Mouse (Mus musculus) bone marrow macrophage, adult 2 months (primary cell): ENCODE data around the gene Bok. TPM values are rescaled to one million over a fixed set of nuclear protein-coding genes. Genes with fewer than 3 reads are reported as not detected.
A peak's percentile ranks its signal among the peaks of the same experiment; 100 is the strongest.

Experiments used
- H3K27ac ChIP-seq: 2 replicates; pipeline ENCODE4 v1.5.1; 2012; ENCODE audit warnings: low read depth, low read length; ENCODE audit not compliant: insufficient read depth
- H3K4me1 ChIP-seq: 2 replicates; pipeline ENCODE4 v1.6.1; 2012; ENCODE audit warnings: low read length; ENCODE audit not compliant: control insufficient read depth, insufficient read depth
- H3K4me3 ChIP-seq: 2 replicates; pipeline ENCODE4 v1.5.1; 2012; ENCODE audit warnings: mild to moderate bottlenecking, low read length, moderate library complexity; ENCODE audit not compliant: insufficient read depth
- CTCF ChIP-seq: IDR thresholded peaks from 2 replicates; pipeline ENCODE4 v1.5.1; 2012; ENCODE audit warnings: low read depth, mild to moderate bottlenecking, low read length, moderate library complexity
- POLR2A ChIP-seq: IDR thresholded peaks from 2 replicates; pipeline ENCODE4 v1.6.1; 2012; ENCODE audit warnings: mild to moderate bottlenecking, low read depth, low read length, borderline replicate concordance
- polyA plus RNA-seq: library from polyadenylated mRNA; stranded (reverse); fragments of >200 nt; gene quantifications from 2 replicates; pipeline ENCODE4 v1.2.4, GENCODE M21; 2012; ENCODE audit not compliant: missing spikeins, insufficient read depth, insufficient read length

Gene Bok
- polyA plus RNA-seq, 1 experiment, result 0.63 TPM

DNA sequence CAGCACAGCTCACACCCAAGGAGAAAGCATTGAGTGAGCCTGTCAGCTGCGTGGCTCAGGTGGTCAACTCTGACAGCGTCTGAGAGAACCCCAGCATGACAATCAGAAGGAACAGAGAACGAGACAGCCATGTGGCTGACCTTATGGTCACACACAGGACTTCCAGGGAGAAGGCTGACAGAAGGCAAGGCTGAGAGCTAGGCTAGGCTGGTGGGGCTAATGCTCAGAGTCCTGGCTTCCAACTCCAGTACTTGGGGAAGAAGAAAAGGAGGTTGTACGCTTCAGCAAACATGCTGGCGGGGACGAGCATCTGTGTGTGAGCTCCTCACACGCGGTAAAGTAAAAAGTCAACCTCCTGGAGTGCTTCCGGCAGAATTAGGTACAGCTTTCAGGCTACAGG lies 18.9 kb downstream of the Bok start:
- H3K4me3 ChIP-seq, result no peak overlapping the region
- H3K27ac ChIP-seq, result no peak overlapping the region
- H3K4me1 ChIP-seq, result no peaks in the 10 kb centered on the region
- TF ChIP-seq CTCF (no peak), POLR2A (no peak)

DNA sequence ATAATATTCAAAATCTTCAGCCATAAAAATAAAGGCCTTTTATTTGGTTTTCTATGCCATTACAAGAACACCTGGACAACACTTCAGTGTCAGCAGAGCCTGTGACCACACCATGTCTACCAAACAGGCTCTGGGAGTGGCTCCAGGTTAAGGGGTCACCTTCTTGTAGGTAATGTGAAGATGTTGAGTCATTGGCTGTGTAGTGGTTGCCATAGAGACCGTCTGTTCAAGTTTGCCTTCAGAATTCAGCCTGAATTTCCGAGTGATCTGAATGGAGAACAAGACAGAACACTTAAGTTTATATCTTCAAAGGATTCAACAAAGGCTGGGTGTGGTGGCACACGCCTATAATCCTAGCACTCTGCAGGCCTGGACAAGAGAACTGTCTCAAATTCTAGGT lies 19.9 kb downstream of the Bok start:
- TF ChIP-seq POLR2A (no peak), CTCF (no peak)
- 0 out of 2 replicates have a peak, but pooled peaks cover 3% of the 10 kb centered on the region for H3K4me1 ChIP-seq
- H3K4me3 ChIP-seq, result no peak overlapping the region
- H3K27ac ChIP-seq, result no peak overlapping the region

DNA sequence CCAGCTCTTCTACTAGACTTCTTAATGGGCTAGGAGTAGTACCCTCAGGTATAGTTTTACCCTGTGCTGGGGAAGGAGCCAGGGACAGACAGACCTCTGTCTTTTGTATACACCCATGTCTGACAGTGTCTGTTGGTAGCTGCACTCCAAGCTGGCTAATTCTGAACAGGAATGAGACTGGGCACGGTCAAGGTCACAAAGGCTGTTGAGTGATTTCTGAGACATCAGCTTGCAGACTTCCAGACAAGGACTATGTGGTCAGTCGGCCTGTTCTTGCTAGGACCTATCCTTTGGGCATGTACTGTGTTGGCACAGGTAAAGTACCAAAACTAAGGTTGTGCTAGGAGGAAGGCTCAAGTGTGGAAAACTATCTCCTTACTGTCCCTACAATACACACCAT lies 30.7 kb downstream of the Bok start:
- Histone ChIP-seq H3K27ac (no peak overlapping the region), H3K4me3 (no peak overlapping the region), H3K4me1 (no peaks in the 10 kb centered on the region)
- TF ChIP-seq POLR2A (no peak), CTCF (no peak)

DNA sequence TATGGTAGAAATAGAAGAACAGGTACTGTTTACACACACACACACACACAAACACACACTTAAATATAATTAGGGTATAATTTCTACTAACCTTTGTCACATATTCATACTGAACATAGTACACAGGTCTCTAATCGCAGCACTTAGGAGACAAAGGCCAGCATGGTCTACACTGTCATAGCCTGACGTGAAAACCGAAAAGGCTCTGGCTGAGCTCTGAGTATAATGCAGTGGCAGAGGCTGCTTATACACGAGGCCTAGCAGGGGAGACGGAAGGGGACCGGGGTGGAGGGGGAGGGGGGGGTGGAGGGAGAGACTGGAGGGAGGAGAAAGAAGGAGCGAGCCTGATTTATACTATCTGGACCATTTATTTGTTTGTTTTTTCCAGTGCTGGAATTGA lies 36.1 kb downstream of the Bok start:
- Histone ChIP-seq H3K27ac (no peak overlapping the region), H3K4me1 (no peaks in the 10 kb centered on the region)
- TF ChIP-seq CTCF, result no peak
- TF ChIP-seq POLR2A, result no peak

DNA sequence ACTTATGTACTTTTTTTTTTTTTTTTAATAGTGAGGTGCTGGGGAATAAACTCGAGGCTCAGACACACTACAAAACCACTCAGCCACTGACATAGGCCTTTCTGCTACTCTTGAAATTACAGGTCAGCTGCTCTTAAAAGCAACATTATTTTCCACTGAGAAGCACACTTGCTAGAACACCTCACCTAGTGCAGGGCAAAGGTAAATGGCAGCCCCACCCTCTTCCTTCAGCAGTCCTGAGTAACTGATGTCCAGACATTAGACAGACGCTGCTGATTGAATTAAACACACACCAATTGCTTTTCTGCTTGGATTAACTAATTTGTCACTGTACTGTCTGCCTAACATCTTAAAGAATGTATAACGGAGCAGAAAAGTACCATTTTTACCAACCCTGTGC lies 39.2 kb downstream of the Bok start:
- H3K4me1 ChIP-seq, result no peaks in the 10 kb centered on the region
- TF ChIP-seq CTCF (no peak), POLR2A (no peak)
- H3K4me3 ChIP-seq, result no peak overlapping the region
- H3K27ac ChIP-seq, result no peak overlapping the region

More for the DNA sequence above, 36.1 kb downstream of the Bok start:
- H3K4me3 ChIP-seq, result no peak overlapping the region

DNA sequence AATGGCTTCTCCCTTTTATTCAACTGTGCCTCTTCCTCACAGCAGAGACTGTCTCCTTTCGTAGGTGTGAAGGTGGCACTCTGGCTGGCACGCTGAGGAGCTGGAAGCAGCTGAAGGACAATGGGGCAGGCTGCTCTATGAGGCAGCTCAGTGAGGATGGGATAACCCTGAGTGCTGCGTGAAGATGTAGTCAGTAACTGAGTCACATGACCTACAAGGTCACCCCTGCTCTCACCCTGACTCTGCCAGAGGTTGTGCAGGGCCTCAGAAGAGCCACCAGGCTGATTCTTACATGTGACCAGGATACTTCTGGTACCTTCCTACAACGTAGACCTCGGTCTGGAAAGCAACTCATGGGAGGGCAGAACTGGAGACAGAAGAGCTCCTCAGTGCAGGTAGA lies 40.2 kb downstream of the Bok start:
- Histone ChIP-seq H3K4me1 (no peaks in the 10 kb centered on the region), H3K27ac (no peak overlapping the region), H3K4me3 (no peak overlapping the region)
- TF ChIP-seq POLR2A (no peak), CTCF (no peak)

DNA sequence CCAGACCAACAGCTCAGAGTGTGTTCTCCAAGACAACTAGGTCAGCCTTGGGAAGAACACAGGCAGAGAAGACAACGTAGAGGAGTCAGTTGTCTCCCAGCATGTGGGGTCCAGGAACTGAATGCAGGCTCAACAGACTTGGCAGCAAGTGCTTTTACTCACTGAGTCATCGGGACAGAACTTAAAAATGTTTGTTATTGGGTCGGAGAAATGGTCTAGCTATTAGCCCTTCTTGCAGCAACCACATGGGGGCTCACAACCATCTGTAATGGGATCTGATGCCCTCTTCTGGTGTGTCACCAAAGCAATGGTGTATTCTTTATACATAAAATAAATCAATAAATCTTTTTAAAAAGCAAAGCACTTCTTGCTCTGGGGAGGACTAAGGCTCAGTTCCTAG lies 40.7 kb downstream of the Bok start:
- TF ChIP-seq POLR2A (no peak), CTCF (no peak)
- no peaks in the 10 kb centered on the region for H3K4me1 ChIP-seq
- H3K27ac ChIP-seq, result no peak overlapping the region
- no peak overlapping the region for H3K4me3 ChIP-seq

DNA sequence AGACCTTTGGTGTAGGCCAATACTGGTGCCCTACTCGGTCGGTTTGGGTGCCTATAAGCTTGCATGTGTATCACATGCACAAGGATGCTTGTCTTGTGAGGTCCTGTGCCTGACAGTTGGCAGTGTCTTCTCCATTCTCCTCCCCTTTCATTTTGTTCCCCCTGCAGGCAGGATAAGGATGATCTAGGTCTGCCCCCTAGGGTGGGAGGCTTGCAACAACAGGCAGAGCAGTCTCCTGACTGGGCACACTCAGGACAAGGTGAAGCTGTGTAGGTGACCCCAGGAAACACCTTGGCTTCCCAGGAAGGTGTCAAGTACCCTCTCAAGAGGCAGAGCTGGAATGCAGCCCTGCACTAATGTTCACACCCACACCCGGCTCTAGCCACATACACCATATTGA lies 41.5 kb downstream of the Bok start:
- TF ChIP-seq POLR2A, result no peak
- TF ChIP-seq CTCF, result peak; percentile 68

DNA sequence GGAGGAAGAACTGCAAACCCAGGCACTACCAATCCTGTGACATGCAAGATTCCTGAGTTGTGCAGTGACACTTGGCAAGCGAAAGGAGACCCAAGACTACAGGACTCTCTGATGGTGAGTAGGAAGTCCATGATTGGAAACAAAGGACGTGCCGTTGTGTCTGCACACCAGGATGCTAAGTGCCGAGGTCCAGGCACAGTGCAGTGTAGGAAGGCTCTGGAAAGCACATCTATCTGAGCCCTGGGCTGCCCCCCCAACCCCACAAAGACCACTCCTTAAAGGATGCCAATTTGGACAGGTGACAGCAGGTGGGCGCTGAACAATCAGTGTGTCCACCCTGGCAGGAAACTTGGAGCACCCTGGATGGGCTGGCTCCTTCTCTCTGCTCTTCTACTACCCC lies 45.6 kb downstream of the Bok start:
- Histone ChIP-seq H3K4me3 (no peak overlapping the region), H3K27ac (no peak overlapping the region), H3K4me1 (no peaks in the 10 kb centered on the region)
- TF ChIP-seq POLR2A, result no peak
- no peak for TF ChIP-seq CTCF

More for the DNA sequence above, 41.5 kb downstream of the Bok start:
- H3K4me3 ChIP-seq, result no peak overlapping the region
- H3K27ac ChIP-seq, result no peak overlapping the region
- no peaks in the 10 kb centered on the region for H3K4me1 ChIP-seq

DNA sequence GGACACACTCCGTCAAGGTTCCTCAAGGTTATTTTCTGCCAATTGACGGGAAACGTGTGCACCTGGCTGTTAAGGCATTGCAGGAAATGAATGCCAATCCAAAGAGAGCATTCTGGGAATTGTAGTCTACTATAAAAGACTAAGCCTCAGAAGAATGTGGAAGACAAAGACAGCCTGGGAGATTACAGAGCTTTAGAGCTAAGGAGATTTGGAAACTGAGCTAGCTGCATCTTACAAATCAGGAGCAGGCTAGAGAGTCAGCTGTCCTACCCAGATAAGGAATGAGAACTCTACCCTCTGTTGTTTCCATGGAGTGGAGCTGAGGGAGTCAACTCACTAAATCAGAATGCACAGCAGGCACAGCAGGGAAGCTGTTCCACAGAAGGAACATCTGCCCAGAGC lies 46.4 kb downstream of the Bok start:
- Histone ChIP-seq H3K4me1 (no peaks in the 10 kb centered on the region), H3K27ac (no peak overlapping the region), H3K4me3 (no peak overlapping the region)
- no peak for TF ChIP-seq CTCF
- no peak for TF ChIP-seq POLR2A

DNA sequence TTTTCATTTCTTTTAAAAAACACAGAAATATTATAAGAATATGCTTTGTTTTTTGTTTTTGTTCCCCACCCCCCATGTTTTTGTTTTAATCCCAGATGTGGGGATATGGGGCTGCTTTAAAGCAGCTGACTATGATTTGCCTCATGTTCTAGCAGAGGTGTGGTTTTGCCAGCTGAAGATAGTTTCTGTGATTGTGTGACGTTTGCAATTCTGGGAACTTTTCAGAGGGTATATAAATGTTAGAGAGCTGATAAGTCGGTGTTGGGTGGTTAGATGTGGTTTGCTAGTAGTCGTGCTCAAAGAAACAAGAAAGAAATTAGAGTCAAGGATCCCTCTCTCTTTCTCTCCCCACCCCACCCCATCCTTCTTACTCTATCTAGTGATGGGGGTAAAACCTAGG lies 50.4 kb downstream of the Bok start:
- Histone ChIP-seq H3K27ac (no peak overlapping the region), H3K4me1 (no peaks in the 10 kb centered on the region), H3K4me3 (no peak overlapping the region)
- TF ChIP-seq POLR2A, result no peak
- no peak for TF ChIP-seq CTCF
